ENCODE assay signal across 10 mouse cellular contexts in genomic region chr3:94784171-94784701, GRCm38 (mm10). TPM values are rescaled to one million over a fixed set of nuclear protein-coding genes. Genes with fewer than 3 reads are reported as not detected.
DNase-seq lines count a peak whose midpoint lies in the region; ATAC-seq and TF ChIP-seq lines count a peak whose summit lies in the region.
"Had no signal": no experiment of that assay in that cellular context is flagged by ENCODE, and none has a peak within 500 bp of the region (broad histone marks: within the 10 kb centered on the region; RNA-seq: fewer than 3 reads in every experiment).

No protein-coding gene starts in this region.

- no peak for TF ChIP-seq POLR2A in kidney, adult 2 months (IDR thresholded peaks at IDR 0.05; ENCODE audit: low read depth, low read length)
- peak; percentile 20; the same call in 1 of the 2 replicates for TF ChIP-seq POLR2A in testis, adult 2 months (IDR thresholded peaks at IDR 0.05; ENCODE audit: control insufficient read depth, low read depth, low read length)

- no peak for TF ChIP-seq CTCF in kidney, adult 2 months (conservative IDR thresholded peaks at IDR 0.05; ENCODE audit: insufficient read depth, insufficient read length, low read depth, low read length)
- TF ChIP-seq CTCF in testis, adult 2 months (IDR thresholded peaks at IDR 0.05; ENCODE audit: control insufficient read depth, insufficient read depth, insufficient replicate concordance, low read depth, low read length) = no peak

- H3K4me2 ChIP-seq in midbrain, embryonic 15.5 days = 0 out of 2 replicates have a peak overlapping the region, but pooled peaks have one; percentile 10
- peak overlapping the region; percentile 81 for H3K4me2 ChIP-seq in liver, embryonic 16.5 days (ENCODE audit: low read depth, low read length)
- H3K4me2 ChIP-seq: heart, embryonic 11.5 days had no signal

- ATAC-seq in midbrain, embryonic 15.5 days (replicated peaks) = no peak
- no peak for ATAC-seq in liver, embryonic 16.5 days (ENCODE audit: low read depth)

- H3K27ac ChIP-seq in midbrain, embryonic 15.5 days = no peak overlapping the region
- no peak overlapping the region for H3K27ac ChIP-seq in midbrain, embryonic 10.5 days (replicated peaks)
- H3K27ac ChIP-seq in kidney, adult 2 months (ENCODE audit: insufficient read depth, low read depth, low read length) = peak overlapping the region; percentile 83
- peak overlapping the region; percentile 63 for H3K27ac ChIP-seq in liver, embryonic 16.5 days (ENCODE audit: low read length)
- 0 out of 2 replicates have a peak overlapping the region, but pooled peaks have one; percentile 24 for H3K27ac ChIP-seq in testis, adult 2 months (ENCODE audit: control insufficient read depth, insufficient read depth, low read depth, low read length)

- no peaks in the 10 kb centered on the region for H3K27me3 ChIP-seq in midbrain, embryonic 15.5 days (replicated peaks)
- peaks cover 40% of the 10 kb centered on the region for H3K27me3 ChIP-seq in midbrain, embryonic 10.5 days (ENCODE audit: low read depth, poor library complexity, severe bottlenecking)
- no peaks in the 10 kb centered on the region for H3K27me3 ChIP-seq in kidney, adult 2 months (replicated peaks; ENCODE audit: control insufficient read depth, insufficient read depth, low read length)
- peaks cover 26% of the 10 kb centered on the region for H3K27me3 ChIP-seq in liver, embryonic 16.5 days (ENCODE audit: control insufficient read depth, insufficient read depth, low read depth, low read length)
- H3K27me3 ChIP-seq in testis, adult 2 months (ENCODE audit: control insufficient read depth, insufficient read depth, low read length) = no peaks in the 10 kb centered on the region

- 39% methylated on average over 5 of the region's 5 CpGs for WGBS in midbrain, embryonic 15.5 days
- WGBS in midbrain, embryonic 10.5 days = 34% methylated on average over 5 of the region's 5 CpGs
- WGBS in kidney, adult 2 months = 36% methylated on average over 5 of the region's 5 CpGs
- 51% methylated on average over 5 of the region's 5 CpGs for WGBS in liver, embryonic 16.5 days (ENCODE audit: insufficient replicate concordance)

- no peaks in the 10 kb centered on the region for H3K36me3 ChIP-seq in midbrain, embryonic 15.5 days (replicated peaks)
- no peaks in the 10 kb centered on the region for H3K36me3 ChIP-seq in midbrain, embryonic 10.5 days
- no peaks in the 10 kb centered on the region for H3K36me3 ChIP-seq in kidney, adult 2 months (ENCODE audit: control insufficient read depth, insufficient read depth, low read length)
- no peaks in the 10 kb centered on the region for H3K36me3 ChIP-seq in liver, embryonic 16.5 days (ENCODE audit: control insufficient read depth, insufficient read depth)
- no peaks in the 10 kb centered on the region for H3K36me3 ChIP-seq in testis, adult 2 months (ENCODE audit: control insufficient read depth, insufficient read depth, low read length)

- H3K4me1 ChIP-seq in midbrain, embryonic 15.5 days = peaks cover 26% of the 10 kb centered on the region
- H3K4me1 ChIP-seq in midbrain, embryonic 10.5 days = peaks cover 30% of the 10 kb centered on the region
- peaks cover 13% of the 10 kb centered on the region; the same call in 1 of the 2 replicates for H3K4me1 ChIP-seq in kidney, adult 2 months (ENCODE audit: control insufficient read depth, insufficient read depth, low read length)
- peaks cover 6% of the 10 kb centered on the region for H3K4me1 ChIP-seq in liver, embryonic 16.5 days (ENCODE audit: control insufficient read depth, low read depth, low read length)
- H3K4me1 ChIP-seq in testis, adult 2 months (ENCODE audit: control insufficient read depth, insufficient read depth, low read length) = peaks cover 15% of the 10 kb centered on the region

- H3K9me3 ChIP-seq in midbrain, embryonic 15.5 days = no peaks in the 10 kb centered on the region
- no peaks in the 10 kb centered on the region for H3K9me3 ChIP-seq in midbrain, embryonic 10.5 days (replicated peaks)
- no peaks in the 10 kb centered on the region for H3K9me3 ChIP-seq in liver, embryonic 16.5 days (replicated peaks; ENCODE audit: control insufficient read depth, low read length)

- DNase-seq in midbrain, embryonic 10.5 days (ENCODE audit: low spot score) = no peak
- peak; percentile 56 for DNase-seq in kidney, adult 2 months
- DNase-seq in right cerebral cortex, adult 18-20 months = no peak
- DNase-seq in left cerebral cortex, adult 8-10 months (ENCODE audit: low spot score in 2 of 2) = no peak
- DNase-seq in layer of hippocampus, postnatal 36 days = no peak

- no peak overlapping the region for H3K9ac ChIP-seq in midbrain, embryonic 15.5 days
- H3K9ac ChIP-seq in liver, embryonic 16.5 days (ENCODE audit: low read depth, low read length) = peak overlapping the region; percentile 26; the same call in 1 of the 2 replicates

- H3K4me3 ChIP-seq in midbrain, embryonic 15.5 days = no peak overlapping the region
- H3K4me3 ChIP-seq in midbrain, embryonic 10.5 days = no peak overlapping the region
- no peak overlapping the region for H3K4me3 ChIP-seq in kidney, adult 2 months (ENCODE audit: insufficient read depth, low read depth, low read length)
- peak overlapping the region; percentile 31 for H3K4me3 ChIP-seq in liver, embryonic 16.5 days (ENCODE audit: low read depth, low read length)
- H3K4me3 ChIP-seq in testis, adult 2 months (ENCODE audit: control insufficient read depth, low read depth, low read length) = peak overlapping the region; percentile 15; the same call in 1 of the 2 replicates
- H3K4me3 ChIP-seq: erythroblast, embryonic 14.5 days had no signal

RNA-seq across cellular contexts. Expression of gene Cgn, which starts 2.1 kb away (rescaled TPM):
- polyA plus RNA-seq in midbrain, embryonic 15.5 days (2015; fragmentation: Nextera tagmentation; extraction: Ambion mirVana) = 11.6 and 13.7 TPM in 2 replicates
- 5.7 and 5.9 TPM in 2 replicates for polyA plus RNA-seq in midbrain, embryonic 10.5 days (2016; fragmentation: Nextera tagmentation; extraction: Ambion mirVana)
- polyA plus RNA-seq in kidney, adult 2 months (2012; rRNA removed) = 6.0 and 6.8 TPM in 2 replicates
- 13.0 and 15.6 TPM in 2 replicates for polyA plus RNA-seq in liver, embryonic 16.5 days (2015; fragmentation: Nextera tagmentation; extraction: Ambion mirVana)
- polyA plus RNA-seq in testis, adult 2 months (2012; rRNA removed) = 12.6 and 17.4 TPM in 2 replicates
- 1 to 10 TPM; 3.5 to 5.2 (median 4.3) TPM for total RNA-seq in left cerebral cortex, adult 8-10 months (2022)
- total RNA-seq in layer of hippocampus, postnatal 36 days (2021) = 1 to 10 TPM; 3.2 to 3.6 TPM

RNA-seq across cellular contexts. Expression of gene Pogz, which starts 53.1 kb away (rescaled TPM):
- polyA plus RNA-seq in midbrain, embryonic 15.5 days (2015; fragmentation: Nextera tagmentation; extraction: Ambion mirVana) = 25.9 and 27.5 TPM in 2 replicates
- polyA plus RNA-seq in midbrain, embryonic 10.5 days (2016; fragmentation: Nextera tagmentation; extraction: Ambion mirVana) = 17.9 and 21.7 TPM in 2 replicates
- polyA plus RNA-seq in kidney, adult 2 months (2012; rRNA removed) = 19.7 and 21.0 TPM in 2 replicates
- polyA plus RNA-seq in liver, embryonic 16.5 days (2015; fragmentation: Nextera tagmentation; extraction: Ambion mirVana) = 2.4 and 3.4 TPM in 2 replicates
- polyA plus RNA-seq in testis, adult 2 months (2012; rRNA removed) = 13.9 and 15.9 TPM in 2 replicates
- 10 to 100 TPM; 52.5 to 66.4 (median 60.5) TPM for total RNA-seq in left cerebral cortex, adult 8-10 months (2022)
- 10 to 100 TPM; 54.4 to 62.5 TPM for total RNA-seq in layer of hippocampus, postnatal 36 days (2021)

Comparison
In these comparisons a context has a peak if more than half of its experiments do, and no peak if none do; other contexts are left out.
1. H3K27ac ChIP-seq: peak in kidney, adult 2 months (single experiment), liver, embryonic 16.5 days (single experiment) and testis, adult 2 months (single experiment); none in midbrain, embryonic 15.5 days (single experiment) and midbrain, embryonic 10.5 days (single experiment).
2. H3K4me3 ChIP-seq: peak in liver, embryonic 16.5 days (single experiment) and testis, adult 2 months (single experiment); none in midbrain, embryonic 15.5 days (single experiment), midbrain, embryonic 10.5 days (single experiment) and kidney, adult 2 months (single experiment).